13 mouse cellular contexts compared by ENCODE assay signal in the genomic region with DNA sequence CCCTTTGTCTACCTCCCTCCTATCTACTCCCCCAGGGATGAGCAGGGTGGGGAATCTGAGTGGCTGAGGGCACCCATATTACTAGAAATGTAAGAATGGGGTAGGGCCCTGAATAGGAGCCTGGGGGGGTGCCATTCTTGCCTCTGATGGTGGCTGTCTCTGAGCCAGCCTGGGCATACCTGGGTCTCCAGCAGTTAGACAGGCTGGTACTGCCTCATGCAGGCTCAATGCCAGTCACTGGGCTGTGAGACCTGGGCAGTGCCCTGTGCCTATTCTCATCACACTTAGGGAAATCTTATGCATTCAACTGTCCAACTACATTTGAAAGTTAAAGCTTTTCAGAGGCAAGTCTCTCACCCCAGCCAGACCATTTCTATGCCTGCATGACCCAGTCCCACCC. TPM values are rescaled to one million over a fixed set of nuclear protein-coding genes. Genes with fewer than 3 reads are reported as not detected.
A peak's percentile ranks its signal among the peaks of the same experiment; 100 is the strongest.
DNase-seq lines count a peak whose midpoint lies in the region; ATAC-seq lines count a peak whose summit lies in the region.
"Had no signal": no experiment of that assay in that cellular context is flagged by ENCODE, and none has a peak within 500 bp of the region (broad histone marks: within the 10 kb centered on the region; RNA-seq: fewer than 3 reads in every experiment).

No protein-coding gene starts in this region.

- H3K27ac ChIP-seq in heart, embryonic 13.5 days (replicated peaks), result peak overlapping the region; percentile 48
- H3K27ac ChIP-seq in midbrain, embryonic 11.5 days (ENCODE audit: low read depth, low read length), result peak overlapping the region; percentile 55
- H3K27ac ChIP-seq in neural tube, embryonic 15.5 days (replicated peaks), result peak overlapping the region; percentile 66; the same call in 1 of the 2 replicates
- H3K27ac ChIP-seq: limb, embryonic 15.5 days had no signal

- H3K4me2 ChIP-seq in heart, embryonic 13.5 days, result no peak overlapping the region
- H3K4me2 ChIP-seq in midbrain, embryonic 11.5 days, result no peak overlapping the region
- no peak overlapping the region for H3K4me2 ChIP-seq in neural tube, embryonic 15.5 days
- H3K4me2 ChIP-seq: limb, embryonic 15.5 days had no signal

- peaks cover 52% of the 10 kb centered on the region for H3K4me1 ChIP-seq in heart, embryonic 13.5 days
- peaks cover 20% of the 10 kb centered on the region for H3K4me1 ChIP-seq in midbrain, embryonic 11.5 days (ENCODE audit: control insufficient read depth, insufficient read depth, low read length)
- peaks cover 42% of the 10 kb centered on the region for H3K4me1 ChIP-seq in neural tube, embryonic 15.5 days

- ATAC-seq in heart, embryonic 13.5 days (ENCODE audit: extremely low read depth, insufficient number of reproducible peaks, low FRiP score, low TSS enrichment), result no peak
- no peak for ATAC-seq in midbrain, embryonic 11.5 days (ENCODE audit: low FRiP score)
- no peak for ATAC-seq in neural tube, embryonic 15.5 days (ENCODE audit: low FRiP score)

- no peak overlapping the region for H3K9ac ChIP-seq in heart, embryonic 13.5 days
- H3K9ac ChIP-seq in midbrain, embryonic 11.5 days (ENCODE audit: low read length), result peak overlapping the region; percentile 42
- peak overlapping the region; percentile 11; the same call in 1 of the 2 replicates for H3K9ac ChIP-seq in neural tube, embryonic 15.5 days (replicated peaks)
- H3K9ac ChIP-seq: limb, embryonic 15.5 days had no signal

- H3K36me3 ChIP-seq in heart, embryonic 13.5 days, result no peaks in the 10 kb centered on the region
- H3K36me3 ChIP-seq in midbrain, embryonic 11.5 days (ENCODE audit: control insufficient read depth, insufficient read depth, low read length), result no peaks in the 10 kb centered on the region
- no peaks in the 10 kb centered on the region for H3K36me3 ChIP-seq in neural tube, embryonic 15.5 days
- H3K36me3 ChIP-seq: limb, embryonic 15.5 days had no signal

- H3K4me3 ChIP-seq in heart, embryonic 13.5 days, result no peak overlapping the region
- H3K4me3 ChIP-seq in midbrain, embryonic 11.5 days (ENCODE audit: low read depth, low read length), result no peak overlapping the region
- H3K4me3 ChIP-seq in neural tube, embryonic 15.5 days (replicated peaks), result no peak overlapping the region
- H3K4me3 ChIP-seq: limb, embryonic 15.5 days had no signal

- H3K27me3 ChIP-seq in heart, embryonic 13.5 days (replicated peaks), result no peaks in the 10 kb centered on the region
- H3K27me3 ChIP-seq in midbrain, embryonic 11.5 days (ENCODE audit: control insufficient read depth, insufficient read depth, low read length), result no peaks in the 10 kb centered on the region
- no peaks in the 10 kb centered on the region for H3K27me3 ChIP-seq in neural tube, embryonic 15.5 days (replicated peaks)
- H3K27me3 ChIP-seq: limb, embryonic 15.5 days had no signal

- peak; percentile 58 to 67 for DNase-seq in cerebellum, postnatal 14 days
- no peak for DNase-seq in cerebellum, adult 11 months
- no peak for DNase-seq in heart, adult 8-10 months (ENCODE audit: low spot score)
- no peak for DNase-seq in midbrain, embryonic 11.5 days (ENCODE audit: low spot score, missing footprints)
- no peak for DNase-seq in urinary bladder, postnatal 14 days (ENCODE audit: low spot score)
- DNase-seq in spleen, postnatal 4 days (ENCODE audit: low spot score in 2 of 2), result no peak
- DNase-seq: adrenal gland, postnatal 10 days; cerebellum, adult 8-10 months; embryo, embryonic 11 days; lung, adult 2 months had no signal

- no peaks in the 10 kb centered on the region for H3K9me3 ChIP-seq in heart, embryonic 13.5 days
- no peaks in the 10 kb centered on the region for H3K9me3 ChIP-seq in midbrain, embryonic 11.5 days (ENCODE audit: control insufficient read depth, low read length)
- no peaks in the 10 kb centered on the region for H3K9me3 ChIP-seq in neural tube, embryonic 15.5 days (replicated peaks)
- H3K9me3 ChIP-seq: limb, embryonic 15.5 days had no signal

RNA-seq across cellular contexts. Expression of gene Rai1, which starts 11.6 kb away (rescaled TPM):
- 16.1 and 18.2 TPM in 2 replicates for polyA plus RNA-seq in heart, embryonic 13.5 days (2015; fragmentation: Nextera tagmentation; extraction: Ambion mirVana)
- 10 to 100 TPM; 20.4 to 25.3 (median 22.5) TPM for total RNA-seq in heart, adult 8-10 months (2022)
- 19.0 and 23.9 TPM in 2 replicates for polyA plus RNA-seq in midbrain, embryonic 11.5 days (2014; fragmentation: Nextera tagmentation; extraction: Ambion mirVana)
- polyA plus RNA-seq in neural tube, embryonic 15.5 days (2015; fragmentation: Nextera tagmentation; extraction: Ambion mirVana), result 26.5 and 27.4 TPM in 2 replicates

RNA-seq across cellular contexts. Expression of gene Pemt, which starts 46.9 kb away (rescaled TPM):
- 12.8 and 13.7 TPM in 2 replicates for polyA plus RNA-seq in heart, embryonic 13.5 days (2015; fragmentation: Nextera tagmentation; extraction: Ambion mirVana)
- total RNA-seq in heart, adult 8-10 months (2022), result 1 to 10 TPM; 1.6 to 2.6 (median 2.1) TPM
- 5.8 and 6.0 TPM in 2 replicates for polyA plus RNA-seq in midbrain, embryonic 11.5 days (2014; fragmentation: Nextera tagmentation; extraction: Ambion mirVana)
- polyA plus RNA-seq in neural tube, embryonic 15.5 days (2015; fragmentation: Nextera tagmentation; extraction: Ambion mirVana), result 8.5 and 9.0 TPM in 2 replicates

Comparison
In these comparisons a context has a peak if more than half of its experiments do, and no peak if none do; other contexts are left out.
1. DNase-seq: peak in cerebellum, postnatal 14 days (2 of 2); none in cerebellum, adult 11 months (single experiment), heart, adult 8-10 months (single experiment), midbrain, embryonic 11.5 days (single experiment), urinary bladder, postnatal 14 days (single experiment) and spleen, postnatal 4 days (0 of 2).
2. Peak in every context shown above with its lines, with median percentiles within 50 percentile points of each other: H3K27ac ChIP-seq.